In the genomic region with DNA sequence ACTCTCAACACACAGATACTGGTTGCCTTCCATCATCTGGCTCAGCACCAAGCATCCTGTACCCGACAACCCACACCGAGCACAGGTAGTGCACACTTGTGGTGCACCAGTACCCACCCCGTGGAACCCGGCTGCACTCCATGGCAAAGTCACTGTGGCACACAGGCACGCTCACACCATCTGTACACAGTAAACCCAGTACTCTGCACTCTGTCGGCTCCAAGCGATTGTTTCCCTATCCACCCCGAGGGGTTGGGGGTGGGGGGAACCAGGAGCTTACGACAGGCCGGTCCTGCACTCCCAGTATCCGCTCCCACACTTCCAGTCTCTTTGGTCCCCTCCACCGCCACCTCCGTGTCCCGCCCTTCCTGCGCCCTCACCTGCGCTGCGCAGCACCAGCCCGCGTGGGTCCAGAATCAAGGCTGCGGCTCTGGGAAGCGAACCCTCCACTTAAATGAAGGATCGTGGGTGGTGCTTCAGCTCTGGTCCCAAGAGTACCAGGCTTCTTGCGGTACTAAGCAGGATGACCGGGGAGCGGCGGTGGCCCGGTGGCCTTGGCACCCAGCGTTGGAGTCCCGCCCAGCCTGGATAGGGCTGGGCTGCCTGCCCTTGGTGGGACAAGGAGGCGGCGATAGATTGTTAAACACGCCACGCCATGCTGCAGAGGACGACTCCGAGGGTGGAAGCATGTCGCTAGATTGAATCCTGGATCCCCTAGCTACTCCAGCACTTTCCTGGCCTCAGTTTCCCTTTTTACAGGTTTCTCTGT, we compare ENCODE assay signal across 8 mouse cellular contexts. TPM values are rescaled to one million over a fixed set of nuclear protein-coding genes. Genes with fewer than 3 reads are reported as not detected.
DNase-seq lines count a peak whose midpoint lies in the region; ATAC-seq and TF ChIP-seq lines count a peak whose summit lies in the region.

P2ry6 (minus strand) TSS at position 515 of the 769 bp plus-strand sequence.

- no peaks in the 10 kb centered on the region; the same call in 1 of the 2 replicates for H3K27me3 ChIP-seq in kidney, adult 2 months (replicated peaks; ENCODE audit: control insufficient read depth, insufficient read depth, low read length)
- peaks cover 54% of the 10 kb centered on the region for H3K27me3 ChIP-seq in heart, embryonic 15.5 days
- peaks cover 18% of the 10 kb centered on the region for H3K27me3 ChIP-seq in liver, embryonic 14.5 days (ENCODE audit: control insufficient read depth, insufficient read depth, low read length)
- peaks cover 41% of the 10 kb centered on the region for H3K27me3 ChIP-seq in neural tube, embryonic 13.5 days

- TF ChIP-seq CTCF in kidney, adult 2 months (conservative IDR thresholded peaks at IDR 0.05; ENCODE audit: insufficient read depth, insufficient read length, low read depth, low read length): no peak
- no peak for TF ChIP-seq CTCF in liver, embryonic 14.5 days (IDR thresholded peaks at IDR 0.05; ENCODE audit: low read depth)

- no peak within 1 kb of the TSS for H3K27ac ChIP-seq in kidney, adult 2 months (ENCODE audit: insufficient read depth, low read depth, low read length)
- no peak within 1 kb of the TSS for H3K27ac ChIP-seq in heart, embryonic 15.5 days
- no peak within 1 kb of the TSS for H3K27ac ChIP-seq in liver, embryonic 14.5 days
- no peak within 1 kb of the TSS for H3K27ac ChIP-seq in neural tube, embryonic 13.5 days (replicated peaks)

- peak; percentile 62 for ATAC-seq in heart, embryonic 15.5 days (replicated peaks; ENCODE audit: insufficient number of reproducible peaks, insufficient read depth, low FRiP score, low read depth)
- no peak for ATAC-seq in liver, embryonic 14.5 days (ENCODE audit: insufficient read depth)
- peak; percentile 57 for ATAC-seq in neural tube, embryonic 13.5 days (ENCODE audit: low read depth)

- TF ChIP-seq EP300 in liver, embryonic 14.5 days (IDR thresholded peaks at IDR 0.05; ENCODE audit: low read depth): no peak

- 10% methylated on average over 36 of the region's 36 CpGs for WGBS in kidney, adult 2 months
- 4% methylated on average over 36 of the region's 36 CpGs for whole genome bisulfite sequencing in heart, embryonic 15.5 days
- 5% methylated on average over 36 of the region's 36 CpGs for WGBS in liver, embryonic 14.5 days (ENCODE audit: insufficient replicate concordance)
- 3% methylated on average over 36 of the region's 36 CpGs for WGBS in neural tube, embryonic 13.5 days

- peaks cover 3% of the 10 kb centered on the region; the same call in 1 of the 2 replicates for H3K4me1 ChIP-seq in kidney, adult 2 months (ENCODE audit: control insufficient read depth, insufficient read depth, low read length)
- H3K4me1 ChIP-seq in heart, embryonic 15.5 days (replicated peaks): peaks cover 30% of the 10 kb centered on the region
- H3K4me1 ChIP-seq in liver, embryonic 14.5 days (replicated peaks; ENCODE audit: control insufficient read depth in 2 of 2, insufficient read depth in 2 of 2, low read length in 1 of 2): peaks cover 0 to 4% of the 10 kb centered on the region in 2 experiments; a peak in 1 of 4 replicates
- peaks cover 18% of the 10 kb centered on the region for H3K4me1 ChIP-seq in neural tube, embryonic 13.5 days (replicated peaks)

- H3K9me3 ChIP-seq in heart, embryonic 15.5 days (replicated peaks): no peaks in the 10 kb centered on the region
- H3K9me3 ChIP-seq in liver, embryonic 14.5 days (ENCODE audit: control insufficient read depth, low read length): no peaks in the 10 kb centered on the region
- H3K9me3 ChIP-seq in neural tube, embryonic 13.5 days: no peaks in the 10 kb centered on the region

- peak; percentile 56 for DNase-seq in kidney, postnatal 10 days
- no peak for DNase-seq in kidney, adult 2 months
- DNase-seq in adrenal gland, postnatal 14 days: peak; percentile 89
- no peak for DNase-seq in liver, embryonic 14.5 days (ENCODE audit: low read depth in 3 of 3, low spot score in 3 of 3)
- no peak for DNase-seq in left cerebral cortex, adult 8-10 months (ENCODE audit: low spot score in 2 of 2)
- no peak for DNase-seq in left cerebral cortex, adult 11 months (ENCODE audit: low spot score)

- H3K4me3 ChIP-seq in kidney, adult 2 months (ENCODE audit: insufficient read depth, low read depth, low read length): no peak within 1 kb of the TSS
- H3K4me3 ChIP-seq in heart, embryonic 15.5 days: peak within 1 kb of the TSS; percentile 49
- no peak within 1 kb of the TSS for H3K4me3 ChIP-seq in liver, embryonic 14.5 days (ENCODE audit: insufficient read depth in 1 of 2, low read depth in 2 of 2, low read length in 2 of 2)
- peak within 1 kb of the TSS; percentile 34 for H3K4me3 ChIP-seq in neural tube, embryonic 13.5 days

- H3K9ac ChIP-seq in heart, embryonic 15.5 days: peak within 1 kb of the TSS; percentile 38
- no peak within 1 kb of the TSS for H3K9ac ChIP-seq in liver, embryonic 14.5 days (replicated peaks)
- peak within 1 kb of the TSS; percentile 62 for H3K9ac ChIP-seq in neural tube, embryonic 13.5 days

- TF ChIP-seq POLR2A in kidney, adult 2 months (IDR thresholded peaks at IDR 0.05; ENCODE audit: low read depth, low read length): no peak

- H3K4me2 ChIP-seq in heart, embryonic 15.5 days: peak within 1 kb of the TSS; percentile 82
- H3K4me2 ChIP-seq in liver, embryonic 14.5 days (ENCODE audit: low read depth): peak within 1 kb of the TSS; percentile 57
- peak within 1 kb of the TSS; percentile 55 for H3K4me2 ChIP-seq in neural tube, embryonic 13.5 days

- H3K36me3 ChIP-seq in kidney, adult 2 months (ENCODE audit: control insufficient read depth, insufficient read depth, low read length): no peaks in the 10 kb centered on the region
- H3K36me3 ChIP-seq in heart, embryonic 15.5 days: no peaks in the 10 kb centered on the region
- no peaks in the 10 kb centered on the region for H3K36me3 ChIP-seq in liver, embryonic 14.5 days (replicated peaks; ENCODE audit: control insufficient read depth, insufficient read depth, low read depth)
- H3K36me3 ChIP-seq in neural tube, embryonic 13.5 days: no peaks in the 10 kb centered on the region

RNA-seq across cellular contexts. Expression of gene P2ry6, which starts in this region (rescaled TPM):
- polyA plus RNA-seq in kidney, adult 2 months (2012; rRNA removed): 7.6 and 9.6 TPM in 2 replicates
- total RNA-seq in adrenal gland, postnatal 14 days (2021): 2.4 and 4.8 TPM in 2 replicates
- polyA plus RNA-seq in heart, embryonic 15.5 days (2015; fragmentation: Nextera tagmentation; extraction: Ambion mirVana): 3.8 and 6.8 TPM in 2 replicates
- polyA plus RNA-seq in liver, embryonic 14.5 days (2012; rRNA removed): 2.0 and 2.9 TPM in 2 replicates
- 2.9 TPM in 2 replicates for polyA plus RNA-seq in liver, embryonic 14.5 days (2014; fragmentation: Nextera tagmentation; extraction: Ambion mirVana)
- polyA plus RNA-seq in neural tube, embryonic 13.5 days (2015; fragmentation: Nextera tagmentation; extraction: Ambion mirVana): 3.6 and 3.9 TPM in 2 replicates
- total RNA-seq in left cerebral cortex, adult 8-10 months (2022): 1 to 10 TPM; 2.0 to 7.4 (median 4.9) TPM

Comparison
In these comparisons a context has a peak if more than half of its experiments do, and no peak if none do; other contexts are left out.
1. DNase-seq: peak in kidney, postnatal 10 days (single experiment) and adrenal gland, postnatal 14 days (single experiment); none in kidney, adult 2 months (single experiment), liver, embryonic 14.5 days (0 of 3), left cerebral cortex, adult 8-10 months (0 of 2) and left cerebral cortex, adult 11 months (single experiment).
2. H3K4me3 ChIP-seq: peak in heart, embryonic 15.5 days (single experiment) and neural tube, embryonic 13.5 days (single experiment); none in kidney, adult 2 months (single experiment) and liver, embryonic 14.5 days (0 of 2).
3. Peak in every context shown above with its lines, with median percentiles within 50 percentile points of each other: H3K4me2 ChIP-seq.